Mouse (Mus musculus) activated CD4-positive, CD25-positive, alpha-beta regulatory T cell, adult 4 months (primary cell): ENCODE data around the gene Gabrg1. TPM values are rescaled to one million over a fixed set of nuclear protein-coding genes. Genes with fewer than 3 reads are reported as not detected.

Source experiments
- ATAC-seq: one replicate; pipeline ENCODE4 v1.8.0; 2017
- polyA plus RNA-seq, 2 experiments: library from polyadenylated mRNA; unstranded; fragments of 100-300 nt; shearing (Covaris generic); gene quantifications; one replicate each; pipeline ENCODE4 v1.2.1; 2017

Gene Gabrg1
- polyA plus RNA-seq: not detected

DNA sequence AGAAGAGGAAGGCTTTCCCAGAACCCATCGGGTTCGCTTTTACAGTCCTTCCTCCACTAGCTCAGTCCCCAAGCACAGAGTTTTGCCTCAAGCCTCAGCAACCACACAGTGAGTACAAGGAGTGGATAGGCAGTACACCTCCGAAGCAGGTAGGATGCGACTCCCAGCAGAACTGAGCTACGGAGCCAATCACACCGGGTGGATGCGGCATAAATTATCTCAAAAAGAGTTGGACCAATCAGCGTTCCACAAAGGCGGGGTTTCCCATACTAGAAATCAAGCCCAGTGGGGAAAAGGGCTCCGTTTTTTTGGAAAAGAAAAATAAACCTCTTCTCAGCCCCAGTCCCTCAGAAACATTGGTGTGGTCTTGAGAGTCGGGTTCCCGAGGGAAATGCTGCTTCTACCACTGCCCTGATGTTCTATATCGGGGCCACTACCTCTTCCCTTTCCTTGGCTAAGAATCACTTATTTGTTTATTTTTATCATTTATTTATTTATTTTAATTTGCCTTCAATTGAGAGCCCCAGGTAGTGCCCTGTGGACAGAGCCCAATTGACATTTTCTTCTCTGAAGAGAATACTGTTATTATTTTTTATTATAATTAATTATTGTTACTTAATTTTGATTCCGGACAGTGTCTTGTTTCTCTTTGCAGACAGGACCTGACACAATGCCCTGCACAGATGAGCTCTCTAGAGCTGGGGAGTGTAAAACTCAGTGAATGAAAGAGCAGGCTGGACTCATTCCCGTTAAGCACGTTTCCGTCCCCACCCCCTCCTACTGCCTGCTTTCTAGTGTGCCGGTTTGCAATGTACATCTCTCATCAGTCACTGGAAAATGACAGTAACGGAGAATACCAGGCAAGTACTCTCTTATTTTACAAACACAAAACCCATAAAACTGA is at the start of gene Gabrg1:
TSS of gene Gabrg1 (minus strand) at position 426 of the 904 bp plus-strand sequence.
- no peak for ATAC-seq

GRCm38 (mm10) chr5:70884026-70884425 is 41.6 kb upstream of the Gabrg1 start:
- no peak for ATAC-seq

DNA sequence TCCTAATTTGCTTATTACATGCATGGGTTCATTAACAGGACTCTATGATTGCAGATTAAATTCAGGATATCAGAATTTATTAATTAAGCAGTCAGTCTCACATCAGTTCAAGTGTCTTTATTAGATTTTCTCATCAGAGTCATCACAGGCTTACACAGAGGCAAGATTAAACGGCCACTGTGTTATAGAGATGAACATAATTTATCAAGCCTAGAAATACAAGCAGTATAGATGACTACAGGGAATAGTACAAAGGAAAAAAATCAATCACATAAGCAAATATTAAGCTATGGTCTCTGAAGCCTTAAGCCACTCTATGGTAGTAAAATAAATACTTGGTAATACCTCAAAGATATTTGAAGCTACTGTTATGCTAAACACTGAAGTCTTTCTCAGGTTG is 27.7 kb upstream of the Gabrg1 start:
- no peak for ATAC-seq

DNA sequence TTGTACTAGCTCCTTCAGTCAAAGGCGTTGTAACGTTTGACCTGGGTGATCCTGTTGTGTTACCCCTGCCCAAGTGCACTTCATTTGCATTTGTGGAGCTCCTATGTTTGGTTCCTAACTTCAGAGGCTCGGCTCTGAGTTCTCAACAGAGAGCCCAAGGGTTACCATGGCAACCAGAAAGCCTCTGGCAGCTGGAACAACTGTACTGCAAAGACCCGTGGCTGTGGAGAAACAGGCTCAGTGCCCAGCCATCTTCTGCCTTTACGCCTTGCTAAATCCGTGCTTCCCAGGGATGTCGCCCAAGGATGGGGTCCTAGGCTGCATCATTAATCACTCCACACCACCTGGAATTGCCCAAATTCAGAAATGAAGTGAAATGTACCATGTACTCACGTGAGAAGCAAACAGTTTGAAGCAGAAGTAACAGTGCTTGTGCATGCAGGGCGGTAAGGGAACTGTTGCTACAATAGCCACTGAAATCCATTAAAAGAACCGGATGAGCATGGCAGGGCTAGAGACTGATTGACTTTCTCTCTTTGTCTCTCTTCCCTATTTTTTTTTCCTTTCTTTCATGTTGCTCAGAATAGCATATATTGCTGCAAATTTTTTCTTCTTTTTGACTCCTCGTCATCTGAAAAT is 798 bp upstream of the Gabrg1 start:
- ATAC-seq: no peak

GRCm38 (mm10) chr5:70818681-70819080 is 23.7 kb downstream of the Gabrg1 start:
- ATAC-seq: no peak

- no peak for ATAC-seq
Measured at GRCm38 (mm10) chr5:70736156-70736555, 106.3 kb downstream of the Gabrg1 start.

GRCm38 (mm10) chr5:70704361-70704760 is 138.1 kb downstream of the Gabrg1 start:
- no peak for ATAC-seq
